Mouse (Mus musculus) thymus, adult 2 months (tissue): Measurements from ENCODE around the gene Jun.

Experiments
- CTCF ChIP-seq: fragments of 200-500 bp; IDR thresholded peaks from 2 replicates; pipeline ENCODE4 v1.5.1; 2012; ENCODE audit warnings: mild to moderate bottlenecking, control low read depth, low read length, moderate library complexity, borderline replicate concordance; ENCODE audit not compliant: control insufficient read depth, poor library complexity, insufficient read depth; ENCODE audit errors: extremely low read depth
- POLR2A ChIP-seq: fragments of 200-500 bp; IDR thresholded peaks from 2 replicates; pipeline ENCODE4 v1.6.1; 2012; ENCODE audit warnings: mild to moderate bottlenecking, low read length, control low read depth, moderate library complexity; ENCODE audit not compliant: control insufficient read depth, poor library complexity, insufficient read depth; ENCODE audit errors: extremely low read depth

DNA sequence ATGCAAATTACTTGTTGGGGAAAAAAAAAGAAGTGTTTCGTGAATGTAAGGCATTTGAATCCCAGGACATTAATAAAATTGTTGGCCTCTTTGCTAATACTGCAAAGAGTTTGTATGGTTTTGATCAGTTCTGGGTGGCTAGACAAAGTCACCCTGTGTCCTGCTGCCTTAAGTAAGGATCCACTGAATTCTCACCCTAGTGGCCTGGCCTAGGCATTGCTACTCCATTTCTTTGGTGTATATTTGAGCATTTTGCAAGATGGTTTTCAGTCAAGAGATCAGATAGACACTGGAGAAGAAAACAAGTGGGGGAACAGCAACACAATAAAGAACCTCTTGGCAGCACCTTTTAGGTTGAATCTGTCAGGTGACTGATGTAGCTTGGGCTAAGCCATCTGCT, 6.9 kb downstream of the Jun start:
- TF ChIP-seq CTCF (no peak), POLR2A (no peak)
